Mouse (Mus musculus): Measurements from ENCODE around the gene Polr1b. TPM values are rescaled to one million over a fixed set of nuclear protein-coding genes. Genes with fewer than 3 reads are reported as not detected.

Polr1b gene
- polyA plus RNA-seq, 1 experiment from 2014 or later = 22.1 TPM

GRCm38 (mm10) chr2:129066326-129066725, 34.5 kb upstream of the Polr1b start:
- H3K27me3 ChIP-seq (ENCODE audit: control insufficient read depth, insufficient read depth, low read length) = no peaks in the 10 kb centered on the region
- under 1% methylated on average over 20 of the region's 20 CpGs for WGBS
- peak overlapping the region; percentile 87 for H3K9ac ChIP-seq (ENCODE audit: low read length)
- H3K27ac ChIP-seq (ENCODE audit: low read length) = peak overlapping the region; percentile 78
- H3K36me3 ChIP-seq (ENCODE audit: control insufficient read depth, insufficient read depth, low read length) = no peaks in the 10 kb centered on the region
- peaks cover 9% of the 10 kb centered on the region; the same call in 1 of the 2 replicates for H3K4me1 ChIP-seq (ENCODE audit: control insufficient read depth, insufficient read depth, low read length)
- H3K4me2 ChIP-seq (ENCODE audit: low read depth, low read length) = peak overlapping the region; percentile 71
- peak overlapping the region; percentile 88 for H3K4me3 ChIP-seq (replicated peaks; ENCODE audit: low read length)
- H3K9me3 ChIP-seq (replicated peaks; ENCODE audit: control insufficient read depth, low read length) = no peaks in the 10 kb centered on the region
- ATAC-seq (ENCODE audit: insufficient read depth, low FRiP score) = peak; percentile 81

GRCm38 (mm10) chr2:129070296-129070695, 30.5 kb upstream of the Polr1b start:
- WGBS = 86% methylated on average over 3 of the region's 3 CpGs
- Histone ChIP-seq H3K9me3 (replicated peaks; ENCODE audit: control insufficient read depth, low read length) (no peaks in the 10 kb centered on the region), H3K9ac (ENCODE audit: low read length) (no peak overlapping the region), H3K4me2 (ENCODE audit: low read depth, low read length) (no peak overlapping the region), H3K27ac (ENCODE audit: low read length) (no peak overlapping the region), H3K4me1 (ENCODE audit: control insufficient read depth, insufficient read depth, low read length) (peaks cover 9% of the 10 kb centered on the region; the same call in 1 of the 2 replicates), H3K36me3 (ENCODE audit: control insufficient read depth, insufficient read depth, low read length) (no peaks in the 10 kb centered on the region), H3K4me3 (replicated peaks; ENCODE audit: low read length) (no peak overlapping the region), H3K27me3 (ENCODE audit: control insufficient read depth, insufficient read depth, low read length) (no peaks in the 10 kb centered on the region)
- ATAC-seq (ENCODE audit: insufficient read depth, low FRiP score) = no peak

GRCm38 (mm10) chr2:129078313-129078712, 22.5 kb upstream of the Polr1b start:
- H3K27ac ChIP-seq (ENCODE audit: low read length) = no peak overlapping the region
- H3K27me3 ChIP-seq (ENCODE audit: control insufficient read depth, insufficient read depth, low read length) = no peaks in the 10 kb centered on the region
- 84% methylated on average over 3 of the region's 3 CpGs for WGBS
- H3K9ac ChIP-seq (ENCODE audit: low read length) = no peak overlapping the region
- H3K9me3 ChIP-seq (replicated peaks; ENCODE audit: control insufficient read depth, low read length) = no peaks in the 10 kb centered on the region
- H3K4me2 ChIP-seq (ENCODE audit: low read depth, low read length) = no peak overlapping the region
- no peak overlapping the region for H3K4me3 ChIP-seq (replicated peaks; ENCODE audit: low read length)
- peaks cover 8% of the 10 kb centered on the region; the same call in 1 of the 2 replicates for H3K36me3 ChIP-seq (ENCODE audit: control insufficient read depth, insufficient read depth, low read length)
- no peak for ATAC-seq (ENCODE audit: insufficient read depth, low FRiP score)
- H3K4me1 ChIP-seq (ENCODE audit: control insufficient read depth, insufficient read depth, low read length) = no peaks in the 10 kb centered on the region

GRCm38 (mm10) chr2:129079194-129079593, 21.6 kb upstream of the Polr1b start:
- H3K27ac ChIP-seq (ENCODE audit: low read length) = no peak overlapping the region
- WGBS = 65% methylated on average over 2 of the region's 2 CpGs
- H3K4me2 ChIP-seq (ENCODE audit: low read depth, low read length) = no peak overlapping the region
- ATAC-seq (ENCODE audit: insufficient read depth, low FRiP score) = no peak
- H3K36me3 ChIP-seq (ENCODE audit: control insufficient read depth, insufficient read depth, low read length) = peaks cover 8% of the 10 kb centered on the region; the same call in 1 of the 2 replicates
- H3K27me3 ChIP-seq (ENCODE audit: control insufficient read depth, insufficient read depth, low read length) = no peaks in the 10 kb centered on the region
- H3K9ac ChIP-seq (ENCODE audit: low read length) = no peak overlapping the region
- H3K4me3 ChIP-seq (replicated peaks; ENCODE audit: low read length) = no peak overlapping the region
- H3K9me3 ChIP-seq (replicated peaks; ENCODE audit: control insufficient read depth, low read length) = no peaks in the 10 kb centered on the region
- no peaks in the 10 kb centered on the region for H3K4me1 ChIP-seq (ENCODE audit: control insufficient read depth, insufficient read depth, low read length)

GRCm38 (mm10) chr2:129081097-129081496, 19.7 kb upstream of the Polr1b start:
- no peak for ATAC-seq (ENCODE audit: insufficient read depth, low FRiP score)
- no peak overlapping the region for H3K9ac ChIP-seq (ENCODE audit: low read length)
- H3K9me3 ChIP-seq (replicated peaks; ENCODE audit: control insufficient read depth, low read length) = no peaks in the 10 kb centered on the region
- no peak overlapping the region for H3K27ac ChIP-seq (ENCODE audit: low read length)
- no peak overlapping the region for H3K4me2 ChIP-seq (ENCODE audit: low read depth, low read length)
- H3K27me3 ChIP-seq (ENCODE audit: control insufficient read depth, insufficient read depth, low read length) = no peaks in the 10 kb centered on the region
- 65% methylated on average over 13 of the region's 13 CpGs for WGBS
- no peak overlapping the region for H3K4me3 ChIP-seq (replicated peaks; ENCODE audit: low read length)
- H3K4me1 ChIP-seq (ENCODE audit: control insufficient read depth, insufficient read depth, low read length) = no peaks in the 10 kb centered on the region
- peaks cover 17% of the 10 kb centered on the region for H3K36me3 ChIP-seq (ENCODE audit: control insufficient read depth, insufficient read depth, low read length)

GRCm38 (mm10) chr2:129083514-129083913, 17.3 kb upstream of the Polr1b start:
- Histone ChIP-seq H3K9me3 (replicated peaks; ENCODE audit: control insufficient read depth, low read length) (no peaks in the 10 kb centered on the region), H3K36me3 (ENCODE audit: control insufficient read depth, insufficient read depth, low read length) (peaks cover 10% of the 10 kb centered on the region), H3K4me2 (ENCODE audit: low read depth, low read length) (no peak overlapping the region), H3K4me1 (ENCODE audit: control insufficient read depth, insufficient read depth, low read length) (no peaks in the 10 kb centered on the region), H3K4me3 (replicated peaks; ENCODE audit: low read length) (no peak overlapping the region), H3K9ac (ENCODE audit: low read length) (no peak overlapping the region), H3K27me3 (ENCODE audit: control insufficient read depth, insufficient read depth, low read length) (no peaks in the 10 kb centered on the region), H3K27ac (ENCODE audit: low read length) (no peak overlapping the region)
- WGBS = 91% methylated on average over 5 of the region's 5 CpGs
- no peak for ATAC-seq (ENCODE audit: insufficient read depth, low FRiP score)

- H3K9me3 ChIP-seq (replicated peaks; ENCODE audit: control insufficient read depth, low read length) = no peaks in the 10 kb centered on the region
- H3K9ac ChIP-seq (ENCODE audit: low read length) = no peak overlapping the region
- H3K27ac ChIP-seq (ENCODE audit: low read length) = no peak overlapping the region
- 58% methylated on average over 2 of the region's 2 CpGs for WGBS
- no peaks in the 10 kb centered on the region for H3K27me3 ChIP-seq (ENCODE audit: control insufficient read depth, insufficient read depth, low read length)
- H3K36me3 ChIP-seq (ENCODE audit: control insufficient read depth, insufficient read depth, low read length) = peaks cover 9% of the 10 kb centered on the region
- no peak for ATAC-seq (ENCODE audit: insufficient read depth, low FRiP score)
- no peak overlapping the region for H3K4me2 ChIP-seq (ENCODE audit: low read depth, low read length)
- H3K4me3 ChIP-seq (replicated peaks; ENCODE audit: low read length) = no peak overlapping the region
- no peaks in the 10 kb centered on the region for H3K4me1 ChIP-seq (ENCODE audit: control insufficient read depth, insufficient read depth, low read length)
Measured at GRCm38 (mm10) chr2:129084959-129085358, 15.8 kb upstream of the Polr1b start.

- H3K36me3 ChIP-seq (ENCODE audit: control insufficient read depth, insufficient read depth, low read length) = peaks cover 9% of the 10 kb centered on the region
- H3K4me1 ChIP-seq (ENCODE audit: control insufficient read depth, insufficient read depth, low read length) = no peaks in the 10 kb centered on the region
- WGBS = 89% methylated on average over 1 of the region's 1 CpGs
- no peak for ATAC-seq (ENCODE audit: insufficient read depth, low FRiP score)
- no peaks in the 10 kb centered on the region for H3K27me3 ChIP-seq (ENCODE audit: control insufficient read depth, insufficient read depth, low read length)
- H3K9me3 ChIP-seq (replicated peaks; ENCODE audit: control insufficient read depth, low read length) = no peaks in the 10 kb centered on the region
- H3K4me3 ChIP-seq (replicated peaks; ENCODE audit: low read length) = no peak overlapping the region
- H3K9ac ChIP-seq (ENCODE audit: low read length) = no peak overlapping the region
- H3K4me2 ChIP-seq (ENCODE audit: low read depth, low read length) = no peak overlapping the region
- no peak overlapping the region for H3K27ac ChIP-seq (ENCODE audit: low read length)
Measured at GRCm38 (mm10) chr2:129087520-129087919, 13.3 kb upstream of the Polr1b start.

GRCm38 (mm10) chr2:129090370-129090769, 10.4 kb upstream of the Polr1b start:
- Histone ChIP-seq H3K4me1 (ENCODE audit: control insufficient read depth, insufficient read depth, low read length) (no peaks in the 10 kb centered on the region), H3K4me3 (replicated peaks; ENCODE audit: low read length) (no peak overlapping the region), H3K27ac (ENCODE audit: low read length) (no peak overlapping the region), H3K27me3 (ENCODE audit: control insufficient read depth, insufficient read depth, low read length) (no peaks in the 10 kb centered on the region), H3K9me3 (replicated peaks; ENCODE audit: control insufficient read depth, low read length) (no peaks in the 10 kb centered on the region), H3K4me2 (ENCODE audit: low read depth, low read length) (no peak overlapping the region), H3K36me3 (ENCODE audit: control insufficient read depth, insufficient read depth, low read length) (peaks cover 11% of the 10 kb centered on the region), H3K9ac (ENCODE audit: low read length) (no peak overlapping the region)
- 75% methylated on average over 4 of the region's 4 CpGs for WGBS
- ATAC-seq (ENCODE audit: insufficient read depth, low FRiP score) = no peak

GRCm38 (mm10) chr2:129092810-129093209, 8.0 kb upstream of the Polr1b start:
- 90% methylated on average over 12 of the region's 12 CpGs for WGBS
- 0 out of 2 replicates have a peak, but pooled peaks cover 7% of the 10 kb centered on the region for H3K36me3 ChIP-seq (ENCODE audit: control insufficient read depth, insufficient read depth, low read length)

More at GRCm38 (mm10) chr2:129092810-129093209, 8.0 kb upstream of the Polr1b start:
- H3K4me2 ChIP-seq (ENCODE audit: low read depth, low read length) = no peak overlapping the region
- no peaks in the 10 kb centered on the region for H3K27me3 ChIP-seq (ENCODE audit: control insufficient read depth, insufficient read depth, low read length)
- no peaks in the 10 kb centered on the region for H3K4me1 ChIP-seq (ENCODE audit: control insufficient read depth, insufficient read depth, low read length)
- no peak overlapping the region for H3K4me3 ChIP-seq (replicated peaks; ENCODE audit: low read length)
- H3K9ac ChIP-seq (ENCODE audit: low read length) = no peak overlapping the region
- no peaks in the 10 kb centered on the region for H3K9me3 ChIP-seq (replicated peaks; ENCODE audit: control insufficient read depth, low read length)
- no peak overlapping the region for H3K27ac ChIP-seq (ENCODE audit: low read length)
- no peak for ATAC-seq (ENCODE audit: insufficient read depth, low FRiP score)
